Mouse (Mus musculus) lung, adult 2 months (tissue): ENCODE results near the gene Rrp12.

ENCODE experiments used
- CTCF ChIP-seq: fragments of 200-500 bp; IDR thresholded peaks from 2 replicates; pipeline ENCODE4 v1.5.1; 2011; ENCODE audit warnings: mild to moderate bottlenecking, low read length, control low read depth; ENCODE audit not compliant: insufficient read depth
- POLR2A ChIP-seq: fragments of 200-500 bp; IDR thresholded peaks from 2 replicates; pipeline ENCODE4 v1.6.1; 2011; ENCODE audit warnings: low read depth, mild to moderate bottlenecking, control low read depth, low read length, borderline replicate concordance; ENCODE audit errors: extremely low read depth

DNA sequence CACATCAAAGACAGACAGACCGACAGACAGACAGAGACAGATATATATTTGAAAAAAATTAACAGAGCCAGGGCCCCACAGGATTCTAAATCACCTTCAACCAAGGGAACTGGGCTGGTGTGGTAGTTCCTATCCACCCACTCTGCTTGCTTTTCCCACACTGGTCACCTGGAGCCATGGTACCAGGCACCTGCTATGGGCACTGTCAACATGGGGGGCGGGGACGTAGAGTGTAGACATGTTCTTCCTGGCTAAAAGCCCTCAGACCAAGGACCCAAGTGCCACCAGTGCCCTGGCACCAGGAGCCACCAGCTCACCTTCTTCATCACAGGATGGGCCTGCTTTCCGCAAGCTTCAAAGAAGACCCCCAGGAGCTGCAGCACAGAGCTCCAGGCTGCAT is 14.1 kb downstream of the Rrp12 start:
- TF ChIP-seq CTCF (no peak), POLR2A (no peak)
